Mouse (Mus musculus) cortical plate, adult 2 months (tissue): ENCODE results near the gene Olfr1417. TPM values are rescaled to one million over a fixed set of nuclear protein-coding genes. Genes with fewer than 3 reads are reported as not detected.
"Not testable (repeated sequence)": the region's sequence is repeated elsewhere in the genome, so short reads cannot be mapped to it uniquely, and the experiment has no call there.

Experiments
- H3K27ac ChIP-seq: fragments of 200-500 bp; 2 replicates; pipeline ENCODE4 v1.5.1; 2012; ENCODE audit warnings: low read length, control low read depth, inconsistent platforms; ENCODE audit not compliant: insufficient read depth
- H3K4me1 ChIP-seq: fragments of 200-500 bp; 2 replicates; pipeline ENCODE4 v1.6.1; 2011; ENCODE audit warnings: low read length; ENCODE audit not compliant: control insufficient read depth, insufficient read depth
- H3K4me3 ChIP-seq: fragments of 200-500 bp; 2 replicates; pipeline ENCODE4 v1.5.1; 2011; ENCODE audit warnings: mild to moderate bottlenecking, low read length, control low read depth; ENCODE audit not compliant: insufficient read depth
- CTCF ChIP-seq: fragments of 200-500 bp; IDR thresholded peaks from 2 replicates; pipeline ENCODE4 v1.5.1; 2011; ENCODE audit warnings: mild to moderate bottlenecking, control low read depth, low read length; ENCODE audit not compliant: insufficient read depth; ENCODE audit errors: extremely low read depth
- POLR2A ChIP-seq: fragments of 200-500 bp; IDR thresholded peaks from 2 replicates; pipeline ENCODE4 v1.6.1; 2011; ENCODE audit warnings: mild to moderate bottlenecking, low read length, control low read depth; ENCODE audit not compliant: insufficient read depth; ENCODE audit errors: extremely low read depth
- polyA plus RNA-seq: library from polyadenylated mRNA; depleted of rRNA; stranded (reverse); fragments of >200 nt; gene quantifications from 2 replicates; pipeline ENCODE4 v1.2.3, GENCODE M21; 2012; rRNA removed

Gene Olfr1417
- not detected in 2 replicates for polyA plus RNA-seq

DNA sequence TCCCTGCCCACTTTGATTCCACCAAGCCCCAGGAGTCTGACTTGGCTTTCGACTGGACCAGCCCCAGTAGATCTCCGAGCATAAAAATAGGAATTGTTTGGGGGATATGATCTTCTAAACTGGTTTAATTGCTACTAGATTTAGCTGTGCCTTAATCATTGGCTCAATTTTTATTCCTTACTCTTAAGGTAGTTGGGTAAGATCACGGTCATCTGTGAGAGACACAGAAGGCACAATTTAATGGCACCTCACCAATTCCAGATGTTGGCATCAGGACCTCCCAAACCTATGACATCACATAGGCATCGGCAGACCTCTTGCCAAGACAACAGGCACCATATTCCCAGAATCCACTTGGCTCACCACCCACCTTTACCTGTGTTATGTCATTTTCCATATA lies at the start of gene Olfr1417:
Gene Olfr1417, minus strand, starts transcription at position 101 of the 400 bp plus-strand sequence.
- no peaks in the 10 kb centered on the region for H3K4me1 ChIP-seq
- H3K27ac ChIP-seq, result no peak within 1 kb of the TSS
- no peak for TF ChIP-seq POLR2A
- TF ChIP-seq CTCF, result no peak
- no peak within 1 kb of the TSS for H3K4me3 ChIP-seq

- H3K4me1 ChIP-seq, result no peaks in the 10 kb centered on the region
- no peak within 1 kb of the TSS for H3K4me3 ChIP-seq
- TF ChIP-seq POLR2A (no peak), CTCF (no peak)
- no peak within 1 kb of the TSS for H3K27ac ChIP-seq
Observed at GRCm38 (mm10) chr19:11886265-11886664, 47.2 kb upstream of the Olfr1417 start, which contains the start of gene Olfr1420. Olfr1420 (plus strand) TSS chr19:11886565.

- H3K4me1 ChIP-seq, H3K4me3 ChIP-seq: not testable (repeated sequence)
Observed at GRCm38 (mm10) chr19:11878404-11878803, 39.4 kb upstream of the Olfr1417 start.

GRCm38 (mm10) chr19:11875006-11875405 lies 36.0 kb upstream of the Olfr1417 start, which contains the start of gene Olfr1419:
Olfr1419 (minus strand) TSS chr19:11875106.
- TF ChIP-seq POLR2A (no peak), CTCF (no peak)
- Histone ChIP-seq H3K4me3 (no peak within 1 kb of the TSS), H3K4me1 (no peaks in the 10 kb centered on the region), H3K27ac (no peak within 1 kb of the TSS)

More at GRCm38 (mm10) chr19:11878404-11878803, 39.4 kb upstream of the Olfr1417 start:
- not testable (repeated sequence) for H3K27ac ChIP-seq

- TF ChIP-seq CTCF, result no peak
- no peak for TF ChIP-seq POLR2A
- H3K4me1 ChIP-seq, result no peaks in the 10 kb centered on the region
- H3K27ac ChIP-seq, result no peak overlapping the region
- no peak overlapping the region for H3K4me3 ChIP-seq
Observed at GRCm38 (mm10) chr19:11867837-11868236, 28.8 kb upstream of the Olfr1417 start.

DNA sequence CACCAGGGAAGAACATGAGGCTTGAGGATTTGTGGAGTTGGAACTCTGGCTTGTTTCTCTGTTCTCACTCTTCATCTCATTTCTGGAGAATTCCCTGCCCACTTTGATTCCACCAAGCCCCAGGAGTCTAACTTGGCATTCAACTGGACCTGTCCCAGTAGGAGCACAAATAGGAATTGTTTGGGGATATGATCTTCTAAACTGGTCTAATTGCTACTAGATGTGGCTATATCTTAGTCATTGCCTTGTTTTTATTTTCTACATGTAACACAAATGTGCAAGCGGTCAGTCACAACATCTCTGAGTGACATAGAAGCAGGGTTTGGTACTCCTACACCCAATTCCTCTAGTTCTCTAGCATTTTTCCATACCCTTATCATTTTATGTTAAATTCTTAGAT lies 21.9 kb upstream of the Olfr1417 start, which contains the start of gene Olfr1418:
Gene Olfr1418, minus strand, starts transcription at position 101 of the 400 bp plus-strand sequence.
- H3K4me1 ChIP-seq, result no peaks in the 10 kb centered on the region
- no peak within 1 kb of the TSS for H3K4me3 ChIP-seq
- H3K27ac ChIP-seq, result no peak within 1 kb of the TSS
- no peak for TF ChIP-seq POLR2A
- no peak for TF ChIP-seq CTCF

- no peaks in the 10 kb centered on the region for H3K4me1 ChIP-seq
- no peak overlapping the region for H3K27ac ChIP-seq
- H3K4me3 ChIP-seq, result no peak overlapping the region
- no peak for TF ChIP-seq CTCF
- no peak for TF ChIP-seq POLR2A
Observed at GRCm38 (mm10) chr19:11856506-11856905, 17.5 kb upstream of the Olfr1417 start.

GRCm38 (mm10) chr19:11854821-11855220 lies 15.8 kb upstream of the Olfr1417 start:
- no peaks in the 10 kb centered on the region for H3K4me1 ChIP-seq
- TF ChIP-seq CTCF (no peak), POLR2A (no peak)

DNA sequence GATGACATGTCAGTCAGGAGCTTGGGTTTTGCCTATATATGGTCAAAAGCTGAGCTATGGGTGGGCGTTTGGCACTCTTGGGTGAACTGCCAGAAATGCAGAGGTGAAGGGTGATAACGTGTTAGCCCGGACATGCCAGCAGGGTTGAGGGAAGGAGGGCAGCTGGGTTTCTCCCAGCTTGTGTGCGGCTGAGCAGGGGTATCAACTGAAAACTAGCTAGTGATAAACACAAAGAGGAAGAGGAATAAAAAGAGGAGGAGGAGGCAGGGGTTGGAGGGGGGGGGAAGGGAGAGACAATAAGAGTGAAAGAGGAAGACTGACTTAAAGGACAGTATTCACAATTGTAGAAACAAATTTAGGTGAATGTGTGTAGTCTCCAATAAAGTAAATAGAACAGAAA lies 13.6 kb upstream of the Olfr1417 start:
- no peak for TF ChIP-seq CTCF
- TF ChIP-seq POLR2A, result no peak
- Histone ChIP-seq H3K27ac (no peak overlapping the region), H3K4me1 (no peaks in the 10 kb centered on the region), H3K4me3 (no peak overlapping the region)

More at GRCm38 (mm10) chr19:11854821-11855220, 15.8 kb upstream of the Olfr1417 start:
- H3K4me3 ChIP-seq, result no peak overlapping the region
- H3K27ac ChIP-seq, result no peak overlapping the region

GRCm38 (mm10) chr19:11846333-11846732 lies 7.3 kb upstream of the Olfr1417 start:
- Histone ChIP-seq H3K27ac (no peak overlapping the region), H3K4me3 (no peak overlapping the region), H3K4me1 (peaks cover 2% of the 10 kb centered on the region; the same call in 1 of the 2 replicates)
- TF ChIP-seq CTCF (no peak), POLR2A (no peak)

GRCm38 (mm10) chr19:11823346-11824065 lies 15.5 kb downstream of the Olfr1417 start:
- peaks cover 2% of the 10 kb centered on the region; the same call in 1 of the 2 replicates for H3K4me1 ChIP-seq

More at GRCm38 (mm10) chr19:11823346-11824065, 15.5 kb downstream of the Olfr1417 start:
- TF ChIP-seq POLR2A (no peak), CTCF (no peak)
- no peak overlapping the region for H3K4me3 ChIP-seq
- no peak overlapping the region for H3K27ac ChIP-seq
